Mouse (Mus musculus) layer of hippocampus, postnatal 36 days (tissue): ENCODE results near the gene Prok1. TPM values are rescaled to one million over a fixed set of nuclear protein-coding genes. Genes with fewer than 3 reads are reported as not detected.

Source experiments
- DNase-seq, 2 experiments: peaks; one replicate each; pipeline ENCODE4 v3.0.0; 2022
- total RNA-seq, 2 experiments: library from RNA; stranded (reverse); gene quantifications; 2 replicates each; pipeline ENCODE4 v1.2.3; 2021

Gene Prok1
- total RNA-seq, 2 experiments from 2014 or later: not detected

DNA sequence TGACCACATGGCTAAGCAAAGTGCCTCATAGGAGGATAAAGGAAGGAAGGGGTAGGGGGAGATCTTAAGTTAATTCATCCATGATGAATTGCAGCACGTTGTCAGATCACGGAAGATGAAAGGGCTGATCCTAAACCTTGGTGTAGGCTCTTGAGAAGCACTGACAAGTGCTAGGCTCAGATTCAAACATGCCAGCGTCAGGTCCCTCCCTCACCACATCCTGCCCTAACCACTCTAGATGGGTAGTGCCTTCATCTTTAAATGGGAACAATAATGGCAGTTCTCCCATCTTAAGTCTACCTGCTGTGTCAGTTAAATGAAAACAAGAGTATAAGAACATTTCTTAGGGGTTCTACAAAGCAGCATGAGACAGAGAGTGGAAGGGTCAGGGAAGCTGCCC lies 53.9 kb downstream of the Prok1 start:
- DNase-seq: no peak

DNA sequence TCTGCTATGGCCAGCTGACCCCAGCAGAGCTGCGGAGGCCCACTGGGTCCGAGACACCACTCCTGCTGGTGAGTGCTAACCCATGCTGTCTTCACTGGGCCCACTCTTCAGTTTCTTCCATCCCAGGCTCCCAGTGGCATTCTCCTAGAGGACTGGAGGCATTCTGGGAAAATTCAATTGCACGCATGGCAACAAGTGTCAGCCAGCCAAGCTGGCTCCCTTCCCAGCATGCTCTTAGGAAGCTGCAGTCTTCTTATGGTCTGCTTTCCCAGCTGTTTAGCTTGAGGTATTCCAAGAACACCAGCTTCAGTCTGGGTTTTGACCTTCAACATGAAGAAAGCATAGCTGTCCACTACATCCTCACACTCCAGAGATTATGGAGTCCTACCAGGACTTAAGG lies 56.3 kb downstream of the Prok1 start:
- no peak for DNase-seq

Other genes with a start within 250 kb of the Prok1 start
- 10 to 100 TPM; 20.3 to 21.8 TPM for gene Kcna3, start 203.5 kb downstream of the Prok1 start, total RNA-seq
- 10 to 100 TPM; 91.3 to 91.6 TPM for gene Kcna2, start 138.6 kb downstream of the Prok1 start, total RNA-seq
- gene Kcna10, start 56.7 kb downstream of the Prok1 start, total RNA-seq: not detected
- under 1 TPM in 1 of 2 experiments, not detected in 1; 0.30 TPM for gene Cym, start 18.0 kb downstream of the Prok1 start, total RNA-seq
- gene A630076J17Rik, start 9.1 kb downstream of the Prok1 start, total RNA-seq: not detected
- 10 to 100 TPM; 64.0 to 79.4 TPM for gene Lamtor5, start 39.2 kb upstream of the Prok1 start, total RNA-seq
- 1 to 10 TPM in 1 of 2 experiments, under 1 TPM in 1; 0.86 to 1.1 TPM for gene Slc16a4, start 51.5 kb upstream of the Prok1 start, total RNA-seq
- 10 to 100 TPM; 25.9 to 28.0 TPM for gene Rbm15, start 94.0 kb upstream of the Prok1 start, total RNA-seq
- gene Kcnc4, start 219.8 kb upstream of the Prok1 start, total RNA-seq: 10 to 100 TPM; 55.5 to 60.2 TPM